Mouse (Mus musculus): ENCODE results near the gene B3galt4. TPM values are rescaled to one million over a fixed set of nuclear protein-coding genes. Genes with fewer than 3 reads are reported as not detected.
A peak's percentile ranks its signal among the peaks of the same experiment; 100 is the strongest.

The B3galt4 gene
- polyA plus RNA-seq, 1 experiment from 2014 or later, result 3.9 TPM

DNA sequence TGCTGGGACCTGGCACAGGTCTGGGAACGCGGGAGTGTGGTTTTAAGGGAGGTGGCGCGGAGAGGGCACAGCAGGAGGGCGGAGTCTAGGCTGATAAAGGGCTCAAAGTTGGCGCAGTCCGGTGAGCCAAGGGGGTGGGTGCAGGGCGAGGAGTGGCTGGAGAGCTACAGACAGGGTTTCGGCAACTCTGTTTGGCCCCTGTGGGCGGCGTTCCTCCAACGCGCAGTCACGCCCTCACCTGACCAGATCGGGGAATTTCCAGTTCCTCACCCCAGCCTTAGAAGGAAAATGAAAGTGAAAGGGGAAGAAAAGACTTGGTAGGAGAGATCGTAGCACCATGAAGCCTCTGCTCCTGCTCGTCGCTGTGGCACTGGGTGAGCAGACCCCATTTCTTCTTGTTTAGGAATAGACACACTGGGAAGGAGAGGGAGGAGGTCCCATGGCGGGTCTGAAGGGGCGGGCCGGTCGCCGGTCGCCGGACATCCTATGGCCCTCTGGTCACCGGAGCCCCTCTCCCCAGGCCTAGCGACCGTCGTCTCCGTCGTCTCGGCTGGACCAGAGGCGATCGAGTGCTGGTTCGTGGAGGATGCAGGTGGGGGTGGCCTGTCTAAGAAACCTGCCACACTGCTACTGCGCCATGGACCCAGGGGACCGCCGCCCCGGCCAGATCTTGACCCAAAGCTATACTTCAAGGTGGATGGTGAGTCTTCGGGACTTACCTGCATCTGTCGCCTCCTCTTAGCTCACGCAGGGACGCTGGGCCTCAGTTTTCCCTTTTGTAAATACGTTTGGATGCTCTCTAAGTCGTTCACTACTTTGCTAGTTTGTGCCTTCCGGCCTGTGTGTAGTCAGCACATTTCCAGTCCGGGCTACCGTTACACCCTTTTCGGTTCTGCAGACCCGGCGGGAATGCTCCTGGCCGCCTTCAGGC is 31.7 kb downstream of the B3galt4 start:
- H3K4me3 ChIP-seq, result peak overlapping the region; percentile 73
- H3K9me3 ChIP-seq (replicated peaks), result no peaks in the 10 kb centered on the region
- DNase-seq (ENCODE audit: low spot score), result peak; percentile 62
- H3K27ac ChIP-seq, result peak overlapping the region; percentile 79
- H3K27me3 ChIP-seq (ENCODE audit: low read depth, poor library complexity, severe bottlenecking), result peaks cover 7% of the 10 kb centered on the region; the same call in 1 of the 2 replicates
- H3K36me3 ChIP-seq, result peaks cover 26% of the 10 kb centered on the region
- WGBS, result under 1% methylated on average over 52 of the region's 52 CpGs
- H3K4me1 ChIP-seq, result peaks cover 46% of the 10 kb centered on the region

DNA sequence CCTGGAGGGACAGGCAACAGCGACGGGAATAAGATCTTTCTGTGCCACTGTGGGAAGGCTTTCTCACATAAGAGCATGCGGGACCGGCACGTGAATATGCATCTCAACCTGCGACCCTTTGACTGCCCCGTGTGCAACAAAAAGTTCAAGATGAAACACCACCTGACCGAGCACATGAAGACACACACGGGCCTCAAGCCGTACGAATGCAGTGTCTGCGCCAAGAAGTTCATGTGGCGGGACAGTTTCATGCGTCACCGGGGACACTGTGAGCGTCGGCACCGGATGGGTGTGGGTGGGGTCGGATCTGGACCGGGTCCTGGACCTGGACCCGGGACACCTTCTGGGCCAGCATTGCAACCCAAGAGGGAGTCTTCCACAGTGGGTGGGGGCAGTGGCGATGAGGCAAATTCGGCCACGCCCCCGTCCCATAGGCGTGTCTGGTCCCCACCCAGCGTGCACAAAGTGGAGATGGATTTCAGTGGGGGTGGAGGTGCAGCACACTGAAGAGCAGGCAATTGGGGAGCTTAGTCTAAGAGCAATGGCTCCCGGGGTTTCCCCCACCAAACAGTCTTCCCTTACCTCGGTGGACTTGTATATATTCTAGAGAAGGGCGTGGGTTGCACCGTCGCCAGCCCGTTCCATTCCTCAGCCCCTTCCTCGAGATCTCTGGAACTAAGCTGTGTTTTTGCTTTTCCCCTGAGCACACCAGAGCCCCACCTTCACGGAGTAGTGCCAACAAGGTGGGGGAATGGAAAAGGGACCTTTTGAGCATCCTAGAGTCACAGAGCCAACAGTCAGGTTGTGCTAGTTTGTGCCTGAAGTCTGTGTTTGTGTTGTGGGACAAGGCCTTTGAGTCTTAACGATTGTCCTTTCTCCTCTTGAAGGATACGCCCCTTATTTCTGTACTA is 32.7 kb downstream of the B3galt4 start:
- no peak overlapping the region for H3K27ac ChIP-seq
- peak overlapping the region; percentile 73 for H3K4me3 ChIP-seq
- DNase-seq (ENCODE audit: low spot score), result no peak
- 56% methylated on average over 37 of the region's 37 CpGs for WGBS
- peaks cover 7% of the 10 kb centered on the region; the same call in 1 of the 2 replicates for H3K27me3 ChIP-seq (ENCODE audit: low read depth, poor library complexity, severe bottlenecking)
- H3K9me3 ChIP-seq (replicated peaks), result no peaks in the 10 kb centered on the region
- peaks cover 47% of the 10 kb centered on the region for H3K4me1 ChIP-seq
- peaks cover 36% of the 10 kb centered on the region for H3K36me3 ChIP-seq

DNA sequence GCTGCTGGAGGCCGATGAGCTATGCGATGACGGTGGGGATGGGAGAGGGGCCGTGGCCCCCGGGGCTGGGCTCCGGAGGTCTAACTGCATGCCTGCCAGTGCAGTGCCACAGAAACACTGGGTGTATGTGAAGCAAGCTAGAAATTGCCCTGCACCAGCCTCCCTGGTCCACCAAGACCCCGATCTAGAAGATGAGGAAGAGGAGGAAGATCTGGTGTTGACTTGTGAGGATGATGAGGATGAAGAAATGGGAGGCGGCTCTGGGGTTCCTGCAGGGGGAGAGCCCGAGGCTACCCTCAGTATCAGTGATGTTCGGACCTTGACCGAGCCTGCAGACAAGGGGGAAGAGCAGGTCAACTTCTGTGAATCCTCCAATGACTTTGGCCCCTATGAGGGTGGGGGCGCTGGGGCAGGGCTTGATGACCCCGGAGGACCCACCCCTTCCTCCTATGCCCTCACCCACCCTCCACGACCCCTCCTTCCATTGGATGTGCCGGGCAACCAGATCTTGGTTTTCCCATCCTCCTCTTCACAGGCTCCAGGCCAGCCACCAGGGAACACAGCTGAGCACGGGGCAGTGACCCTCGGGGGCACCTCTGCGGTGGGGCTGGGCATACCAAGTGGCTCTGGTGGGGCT is 33.5 kb downstream of the B3galt4 start:
- peaks cover 47% of the 10 kb centered on the region for H3K4me1 ChIP-seq

DNA sequence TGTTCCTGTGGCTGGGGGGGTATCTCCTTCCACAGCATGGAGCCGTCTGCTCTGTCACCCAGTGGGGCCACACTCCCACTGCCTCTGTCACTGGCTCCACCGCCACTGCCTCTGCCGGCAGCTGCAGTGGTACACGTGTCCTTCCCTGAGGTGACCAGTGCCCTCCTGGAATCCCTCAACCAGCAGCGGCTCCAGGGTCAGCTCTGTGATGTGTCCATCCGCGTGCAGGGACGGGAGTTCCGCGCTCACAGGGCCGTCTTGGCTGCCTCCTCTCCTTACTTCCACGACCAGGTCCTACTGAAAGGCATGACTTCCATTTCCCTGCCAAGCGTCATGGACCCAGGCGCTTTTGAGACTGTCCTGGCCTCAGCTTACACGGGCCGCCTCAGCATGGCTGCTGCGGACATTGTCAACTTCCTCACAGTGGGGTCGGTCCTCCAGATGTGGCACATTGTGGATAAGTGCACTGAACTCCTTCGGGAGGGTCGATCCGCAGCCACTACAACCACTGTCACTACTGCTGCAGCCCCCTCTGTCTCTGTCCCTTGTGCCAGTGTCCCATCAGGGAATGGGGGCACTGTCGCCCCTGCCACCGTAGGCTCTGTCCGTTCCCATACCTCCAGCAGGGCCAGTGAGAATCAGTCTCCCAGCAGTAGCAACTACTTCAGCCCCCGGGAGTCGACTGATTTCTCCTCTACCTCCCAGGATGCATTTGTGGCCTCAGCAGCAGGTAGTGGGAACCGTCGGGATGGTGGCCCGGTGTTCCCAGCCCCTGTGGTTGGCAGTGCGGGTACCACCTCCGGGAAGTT is 34.2 kb downstream of the B3galt4 start:
- H3K36me3 ChIP-seq, result peaks cover 51% of the 10 kb centered on the region
- H3K27ac ChIP-seq, result no peak overlapping the region
- peaks cover 7% of the 10 kb centered on the region; the same call in 1 of the 2 replicates for H3K27me3 ChIP-seq (ENCODE audit: low read depth, poor library complexity, severe bottlenecking)
- no peak for DNase-seq (ENCODE audit: low spot score)
- peaks cover 47% of the 10 kb centered on the region for H3K4me1 ChIP-seq
- H3K9me3 ChIP-seq (replicated peaks), result no peaks in the 10 kb centered on the region
- 82% methylated on average over 31 of the region's 31 CpGs for WGBS
- H3K4me3 ChIP-seq, result peak overlapping the region; percentile 72

More for the DNA sequence above, 33.5 kb downstream of the B3galt4 start:
- peak overlapping the region; percentile 72 for H3K4me3 ChIP-seq
- peaks cover 44% of the 10 kb centered on the region for H3K36me3 ChIP-seq
- peaks cover 7% of the 10 kb centered on the region; the same call in 1 of the 2 replicates for H3K27me3 ChIP-seq (ENCODE audit: low read depth, poor library complexity, severe bottlenecking)
- no peak overlapping the region for H3K27ac ChIP-seq
- DNase-seq (ENCODE audit: low spot score), result no peak
- WGBS, result 82% methylated on average over 18 of the region's 18 CpGs
- H3K9me3 ChIP-seq (replicated peaks), result no peaks in the 10 kb centered on the region

DNA sequence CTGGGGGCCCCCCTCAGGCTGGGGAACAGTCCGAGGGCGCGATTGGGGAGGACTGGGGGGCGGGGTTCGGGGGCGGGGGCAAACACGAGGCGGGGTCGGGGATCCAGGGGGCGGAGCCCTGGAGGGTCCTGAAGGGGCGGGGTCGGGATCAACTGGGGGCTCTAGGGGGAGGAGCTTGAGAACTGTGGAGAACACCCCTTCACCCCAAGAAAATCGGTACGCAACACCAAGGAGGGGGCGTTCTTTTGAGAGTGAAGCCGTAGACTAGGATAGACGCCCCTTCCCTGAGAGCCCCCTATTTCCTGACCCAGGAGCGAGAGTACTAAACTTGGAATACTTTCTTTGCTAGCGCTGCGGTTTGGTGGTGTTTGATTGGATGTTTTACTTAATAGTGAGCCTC is 35.0 kb downstream of the B3galt4 start:
- Histone ChIP-seq H3K36me3 (peaks cover 59% of the 10 kb centered on the region), H3K27me3 (ENCODE audit: low read depth, poor library complexity, severe bottlenecking) (peaks cover 7% of the 10 kb centered on the region; the same call in 1 of the 2 replicates), H3K4me1 (peaks cover 49% of the 10 kb centered on the region), H3K4me3 (peak overlapping the region; percentile 72), H3K27ac (peak overlapping the region; percentile 94), H3K9me3 (replicated peaks) (no peaks in the 10 kb centered on the region)
- no peak for DNase-seq (ENCODE audit: low spot score)
- 3% methylated on average over 15 of the region's 20 CpGs for WGBS

DNA sequence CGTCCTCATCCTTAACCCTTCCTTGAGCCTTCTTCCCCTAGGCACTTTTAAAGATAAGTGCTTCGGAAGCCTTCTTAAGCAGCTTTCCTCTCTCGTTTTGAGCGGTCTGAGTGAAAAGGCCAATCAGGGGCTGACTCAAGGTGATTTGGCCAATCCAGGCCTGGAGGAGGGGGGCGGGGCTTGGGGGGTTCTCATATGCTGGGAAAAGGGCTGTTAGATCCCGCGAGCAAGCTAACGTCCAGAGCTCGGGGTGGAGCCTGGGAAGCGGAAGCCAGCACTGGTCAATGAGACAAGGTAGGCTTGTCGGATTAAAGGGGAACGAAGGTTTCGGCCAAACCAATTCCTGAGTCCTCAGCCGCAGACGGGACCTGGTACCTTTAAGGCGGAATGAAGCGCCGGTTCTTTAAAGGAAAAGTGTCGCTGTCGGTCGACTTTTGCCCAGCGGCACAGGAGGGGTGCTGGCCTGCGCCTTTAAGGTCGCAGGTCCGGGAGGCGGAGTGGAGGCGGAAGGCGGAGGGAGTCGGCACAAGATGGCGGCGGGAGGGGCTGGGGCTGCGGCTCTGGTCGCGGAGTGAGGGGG is 35.5 kb downstream of the B3galt4 start, which contains the start of the genes Tapbp and Zbtb22:
TSS of gene Tapbp (plus strand) at position 229 of the 580 bp plus-strand sequence.
TSS of gene Zbtb22 (plus strand) at position 234 of the 580 bp plus-strand sequence.
- peaks cover 64% of the 10 kb centered on the region for H3K36me3 ChIP-seq
- H3K4me1 ChIP-seq, result peaks cover 50% of the 10 kb centered on the region

DNA sequence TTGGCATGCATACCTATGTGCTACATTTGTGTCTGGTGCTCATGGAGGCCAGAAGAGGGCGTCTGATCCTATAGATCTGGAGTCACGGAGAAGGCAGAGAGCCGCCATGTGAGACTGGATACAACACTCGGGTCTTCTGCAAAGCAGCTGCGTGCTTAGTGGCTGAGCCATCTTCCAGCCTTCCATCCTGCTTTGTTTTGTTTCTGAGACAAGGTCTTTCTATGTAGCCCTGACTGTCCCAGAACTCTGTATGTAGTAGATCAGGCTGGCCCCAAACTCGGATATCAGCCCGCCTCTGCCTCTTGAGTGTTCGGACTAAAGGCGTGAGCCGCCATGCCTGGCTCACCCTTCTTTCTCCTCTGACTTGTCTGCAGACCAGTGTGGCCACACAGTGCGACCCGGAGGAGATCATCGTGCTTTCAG is 36.3 kb downstream of the B3galt4 start:
- Histone ChIP-seq H3K27ac (no peak overlapping the region), H3K36me3 (peaks cover 69% of the 10 kb centered on the region), H3K9me3 (replicated peaks) (no peaks in the 10 kb centered on the region), H3K27me3 (ENCODE audit: low read depth, poor library complexity, severe bottlenecking) (peaks cover 7% of the 10 kb centered on the region; the same call in 1 of the 2 replicates), H3K4me3 (peak overlapping the region; percentile 72), H3K4me1 (peaks cover 49% of the 10 kb centered on the region)
- 80% methylated on average over 13 of the region's 13 CpGs for WGBS
- DNase-seq (ENCODE audit: low spot score), result no peak

More for the DNA sequence above, 35.5 kb downstream of the B3galt4 start, which contains the start of the genes Tapbp and Zbtb22:
- Histone ChIP-seq H3K9me3 (replicated peaks) (no peaks in the 10 kb centered on the region), H3K27ac (peak within 1 kb of the TSS; percentile 94), H3K4me3 (peak within 1 kb of the TSS; percentile 72), H3K27me3 (ENCODE audit: low read depth, poor library complexity, severe bottlenecking) (peaks cover 7% of the 10 kb centered on the region; the same call in 1 of the 2 replicates)
- DNase-seq (ENCODE audit: low spot score), result peak; percentile 95
- WGBS, result under 1% methylated on average over 34 of the region's 34 CpGs

DNA sequence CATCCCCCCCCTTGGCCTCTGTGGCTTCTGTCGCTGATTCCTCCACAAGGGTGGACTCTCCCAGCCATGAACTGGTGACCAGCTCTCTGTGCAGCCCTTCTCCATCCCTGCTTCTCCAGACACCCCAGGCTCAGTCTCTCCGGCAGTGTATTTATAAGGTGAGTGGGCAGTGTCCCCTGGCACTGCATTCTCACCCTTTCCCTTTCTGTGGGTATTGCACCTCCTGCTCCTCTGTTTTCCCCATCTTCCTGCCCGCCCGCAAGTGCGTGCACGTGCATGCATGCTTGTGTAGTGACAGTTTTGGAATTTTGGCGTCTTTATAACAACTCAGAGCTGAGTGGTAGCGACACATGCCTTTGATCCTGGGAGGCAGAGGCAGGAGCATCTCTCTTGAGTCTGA is 37.4 kb downstream of the B3galt4 start:
- no peak for DNase-seq (ENCODE audit: low spot score)
- Histone ChIP-seq H3K9me3 (replicated peaks) (no peaks in the 10 kb centered on the region), H3K27me3 (ENCODE audit: low read depth, poor library complexity, severe bottlenecking) (peaks cover 7% of the 10 kb centered on the region; the same call in 1 of the 2 replicates), H3K4me1 (peaks cover 39% of the 10 kb centered on the region), H3K36me3 (peaks cover 69% of the 10 kb centered on the region), H3K27ac (no peak overlapping the region), H3K4me3 (0 out of 2 replicates have a peak overlapping the region, but pooled peaks have one; percentile 12)
- 95% methylated on average over 8 of the region's 8 CpGs for WGBS

DNA sequence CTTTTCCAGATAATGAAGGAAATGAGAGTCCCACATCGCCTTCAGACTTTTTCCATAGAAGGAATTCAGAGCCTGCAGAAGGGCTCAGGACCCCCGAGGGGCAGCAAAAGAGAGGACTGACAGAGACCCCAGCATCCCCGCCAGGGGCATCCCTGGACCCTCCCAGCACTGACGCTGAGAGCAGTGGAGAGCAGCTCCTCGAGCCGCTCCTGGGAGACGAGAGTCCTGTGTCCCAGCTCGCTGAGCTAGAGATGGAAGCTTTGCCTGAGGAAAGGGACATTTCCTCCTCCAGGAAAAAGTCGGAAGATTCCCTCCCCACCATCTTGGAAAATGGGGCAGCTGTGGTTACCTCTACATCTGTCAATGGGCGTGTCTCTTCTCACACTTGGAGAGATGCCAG is 38.0 kb downstream of the B3galt4 start:
- DNase-seq (ENCODE audit: low spot score), result no peak
- Histone ChIP-seq H3K9me3 (replicated peaks) (no peaks in the 10 kb centered on the region), H3K27me3 (ENCODE audit: low read depth, poor library complexity, severe bottlenecking) (0 out of 2 replicates have a peak, but pooled peaks cover 1% of the 10 kb centered on the region), H3K4me1 (peaks cover 37% of the 10 kb centered on the region), H3K4me3 (peak overlapping the region; percentile 12; the same call in 1 of the 2 replicates), H3K27ac (no peak overlapping the region), H3K36me3 (peaks cover 65% of the 10 kb centered on the region)
- WGBS, result 91% methylated on average over 10 of the region's 10 CpGs

DNA sequence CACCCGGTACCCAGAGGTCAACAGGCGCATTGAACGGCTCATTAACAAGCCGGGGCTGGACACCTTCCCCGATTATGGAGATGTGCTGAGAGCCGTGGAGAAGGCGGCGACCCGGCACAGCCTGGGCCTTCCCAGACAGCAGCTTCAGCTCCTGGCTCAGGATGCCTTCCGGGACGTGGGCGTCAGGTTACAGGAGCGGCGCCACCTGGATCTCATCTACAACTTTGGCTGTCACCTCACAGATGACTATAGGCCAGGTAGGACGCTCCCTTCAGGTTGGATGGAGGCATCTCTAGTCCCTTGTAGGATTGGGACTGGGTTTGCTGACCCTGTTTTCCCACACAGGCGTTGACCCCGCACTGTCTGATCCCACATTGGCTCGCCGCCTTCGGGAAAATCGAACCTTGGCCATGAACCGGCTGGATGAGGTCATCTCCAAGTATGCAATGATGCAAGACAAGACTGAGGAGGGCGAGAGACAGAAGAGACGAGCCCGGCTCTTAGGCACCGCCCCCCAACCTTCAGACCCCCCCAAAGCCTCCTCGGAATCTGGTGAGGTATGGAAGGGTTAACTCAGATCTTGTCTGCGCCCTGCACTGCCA is 39.4 kb downstream of the B3galt4 start:
- Histone ChIP-seq H3K27me3 (ENCODE audit: low read depth, poor library complexity, severe bottlenecking) (no peaks in the 10 kb centered on the region), H3K4me1 (peaks cover 37% of the 10 kb centered on the region), H3K4me3 (peak overlapping the region; percentile 7; the same call in 1 of the 2 replicates), H3K36me3 (peaks cover 52% of the 10 kb centered on the region), H3K27ac (no peak overlapping the region), H3K9me3 (replicated peaks) (no peaks in the 10 kb centered on the region)
- WGBS, result 91% methylated on average over 28 of the region's 28 CpGs
- no peak for DNase-seq (ENCODE audit: low spot score)
